Mouse (Mus musculus): ENCODE results near the gene Olfr517.

Gene Olfr517

DNA sequence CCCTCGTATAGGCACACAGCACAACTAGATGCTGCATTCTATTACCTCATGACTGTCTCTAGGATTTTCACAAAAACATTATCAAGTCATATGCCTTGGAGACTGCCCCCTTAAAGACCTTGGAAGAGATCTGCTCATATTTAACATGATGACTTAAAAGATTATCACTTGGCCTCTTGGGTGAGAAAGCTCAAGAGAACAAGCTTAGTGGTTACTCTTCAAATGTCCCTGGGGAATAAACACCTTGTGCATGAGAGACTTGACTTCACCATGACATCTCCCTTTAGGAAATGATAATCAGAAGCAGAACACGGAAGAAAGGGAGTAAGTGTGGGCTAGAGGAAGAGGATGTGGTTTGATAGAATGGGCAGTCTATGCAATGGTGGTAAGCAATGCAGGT is at the start of gene Olfr517:
Gene Olfr517, minus strand, starts transcription at position 101 of the 400 bp plus-strand sequence.
- in situ Hi-C loops (cut with MboI; ENCODE audit: low pct_unique_long_range_greater_than_20kb in 1 of 2, low sequenced_read_pairs in 2 of 2, unreplicated experiment in 1 of 2), result no loop called here

DNA sequence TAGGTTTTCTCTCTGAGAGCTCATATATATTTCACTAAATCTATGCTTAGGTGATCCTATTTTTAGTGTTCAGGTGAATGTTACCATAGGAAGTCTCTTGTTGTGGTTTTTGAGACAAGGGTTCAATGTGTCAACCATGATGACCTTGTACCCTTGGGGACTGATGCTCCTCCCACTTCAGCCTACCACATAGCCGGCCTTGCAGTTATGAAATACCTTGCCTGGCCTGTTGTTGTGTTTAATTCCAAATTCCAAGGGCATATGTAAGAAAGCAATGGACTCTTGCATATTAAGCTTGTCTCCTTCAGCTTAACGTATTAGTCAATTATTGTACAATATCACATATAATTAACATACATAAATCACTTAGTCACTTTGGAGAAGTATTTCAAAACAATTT is 31.8 kb upstream of the Olfr517 start:
- in situ Hi-C loops (cut with MboI; ENCODE audit: low pct_unique_long_range_greater_than_20kb in 1 of 2, low sequenced_read_pairs in 2 of 2, unreplicated experiment in 1 of 2), result no loop called here

DNA sequence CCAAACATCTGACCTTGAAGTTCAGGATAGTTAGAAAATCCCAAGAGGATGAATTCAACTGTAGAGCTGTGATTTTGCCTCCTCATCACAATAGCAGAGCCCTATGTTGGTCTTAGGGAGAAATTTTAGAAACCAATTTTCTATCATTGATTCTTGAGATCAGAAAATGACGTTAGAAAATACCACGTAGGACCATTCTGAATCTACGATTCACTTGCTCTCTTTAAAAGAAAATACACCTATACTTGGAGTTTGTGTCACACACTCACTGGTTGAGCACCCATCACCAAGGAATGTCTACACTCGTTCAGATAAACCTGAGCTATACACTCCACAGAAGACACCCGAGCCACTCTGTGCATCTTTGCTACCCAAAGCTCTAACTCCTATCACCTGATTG is 22.1 kb upstream of the Olfr517 start, which contains the start of gene Olfr519:
Gene Olfr519, minus strand, starts transcription at position 101 of the 400 bp plus-strand sequence.
- in situ Hi-C loops (cut with MboI; ENCODE audit: low pct_unique_long_range_greater_than_20kb in 1 of 2, low sequenced_read_pairs in 2 of 2, unreplicated experiment in 1 of 2), result no loop called here

DNA sequence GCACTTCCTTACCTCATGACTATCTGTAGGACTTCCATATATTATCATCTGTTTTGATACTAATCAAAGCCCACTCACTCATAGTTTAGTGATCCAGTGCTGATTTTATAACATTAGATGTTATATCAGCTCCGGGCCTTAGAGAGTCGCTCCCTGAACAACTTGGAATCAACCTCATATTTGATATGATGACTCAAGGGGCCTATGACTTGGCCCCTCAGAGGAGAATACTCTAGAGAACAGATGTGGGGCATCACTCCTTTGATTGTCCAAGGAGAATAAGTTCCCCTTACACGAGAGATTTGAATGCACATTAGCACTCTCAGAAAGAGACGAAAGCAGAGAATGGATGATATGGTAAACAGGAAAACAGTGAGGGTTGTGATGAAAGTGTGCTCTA is 12.7 kb upstream of the Olfr517 start, which contains the start of gene Olfr518:
Gene Olfr518, minus strand, starts transcription at position 101 of the 400 bp plus-strand sequence.
- in situ Hi-C loops (cut with MboI; ENCODE audit: low pct_unique_long_range_greater_than_20kb in 1 of 2, low sequenced_read_pairs in 2 of 2, unreplicated experiment in 1 of 2), result no loop called here

DNA sequence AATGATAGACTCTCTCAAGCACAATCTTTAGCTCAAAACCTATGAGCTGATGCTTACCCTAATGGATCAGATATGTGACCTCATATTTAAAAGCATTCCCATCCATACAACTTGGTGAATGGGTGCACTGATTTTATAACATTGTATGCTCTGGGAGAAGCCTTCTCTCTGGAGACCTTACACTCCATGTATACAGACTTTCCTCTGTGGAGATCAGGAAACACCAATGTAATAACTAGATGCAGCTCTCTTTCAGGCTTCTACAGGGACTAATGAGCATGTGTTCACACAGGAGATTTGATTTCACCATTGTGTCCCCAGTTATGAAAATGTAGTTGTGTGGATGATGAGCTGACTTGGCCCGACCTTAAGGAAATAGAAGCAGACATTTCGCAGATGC is 21.8 kb downstream of the Olfr517 start, which contains the start of gene Olfr516:
Gene Olfr516, minus strand, starts transcription at position 101 of the 400 bp plus-strand sequence.
- in situ Hi-C loops (cut with MboI; ENCODE audit: low pct_unique_long_range_greater_than_20kb in 1 of 2, low sequenced_read_pairs in 2 of 2, unreplicated experiment in 1 of 2), result no loop called here

DNA sequence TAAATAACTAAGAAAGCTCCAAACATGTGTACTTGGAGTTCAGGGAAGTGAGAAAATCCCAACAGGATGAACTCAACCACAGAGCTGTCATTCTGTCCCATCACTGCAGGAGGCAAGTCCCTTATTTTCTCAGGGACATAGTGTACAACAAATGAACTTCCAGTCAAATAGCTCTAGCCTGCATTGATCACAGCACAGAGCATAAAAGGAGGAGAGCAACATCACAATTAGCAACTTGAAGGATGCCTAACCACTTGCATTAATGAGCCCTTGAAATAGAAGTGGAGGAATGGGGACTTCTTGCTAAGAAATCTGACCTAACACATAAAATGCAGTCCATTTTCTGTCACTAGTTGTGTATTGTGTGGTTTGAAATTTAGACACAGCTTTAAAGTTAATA is 46.3 kb downstream of the Olfr517 start, which contains the start of gene Olfr514:
Gene Olfr514, minus strand, starts transcription at position 101 of the 400 bp plus-strand sequence.
- in situ Hi-C loops (cut with MboI; ENCODE audit: low pct_unique_long_range_greater_than_20kb in 1 of 2, low sequenced_read_pairs in 2 of 2, unreplicated experiment in 1 of 2), result no loop called here

All from mouse embryonic stem cell (cell line).